Mouse (Mus musculus): ENCODE data around the gene B3gntl1. TPM values are rescaled to one million over a fixed set of nuclear protein-coding genes. Genes with fewer than 3 reads are reported as not detected.

B3gntl1 gene
- total and polyA plus RNA-seq, 2 experiments: 2.4 to 2.7 TPM

DNA sequence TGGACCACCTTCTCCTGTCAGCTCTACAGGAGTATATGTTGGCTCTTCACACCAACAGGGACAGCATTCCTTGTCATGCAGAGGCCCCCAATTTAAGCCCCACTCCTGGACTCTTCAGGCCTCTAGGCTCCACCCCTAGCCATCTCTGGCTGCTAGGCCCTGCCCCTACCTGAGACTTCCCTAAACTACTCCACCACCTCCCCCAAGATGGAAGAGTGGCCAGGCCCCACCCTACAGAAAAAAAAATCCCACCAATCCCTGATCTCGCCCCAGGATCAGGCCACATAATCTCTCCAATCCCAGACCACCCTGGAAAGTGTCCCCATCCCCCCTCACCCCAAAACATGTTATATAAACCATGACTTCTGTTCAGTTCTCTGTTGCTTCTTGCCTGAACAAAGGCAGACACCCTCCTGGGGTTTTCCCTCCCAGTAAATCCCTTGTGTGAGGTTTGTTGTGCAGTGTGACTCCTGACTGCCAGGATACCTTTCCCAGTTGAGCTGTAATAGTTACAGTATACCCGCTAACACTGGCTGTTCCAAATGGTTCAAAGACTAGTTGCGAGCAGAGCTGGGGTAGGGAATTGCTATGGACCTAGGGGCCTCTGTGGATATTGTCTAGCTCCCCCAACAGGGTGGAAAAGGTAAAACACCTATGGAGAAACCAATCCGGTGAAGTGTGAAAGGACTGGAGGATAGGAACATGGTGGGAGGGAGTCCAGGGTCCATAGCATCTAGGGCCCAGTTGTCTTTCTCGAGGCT, 22.5 kb upstream of the B3gntl1 start:
- no peaks in the 10 kb centered on the region for H3K79me2 ChIP-seq (ENCODE audit: control insufficient read depth, insufficient read depth, low read length)
- DNase-seq (ENCODE audit: extremely low read depth, low read depth, low spot score): no peak
- H3K4me1 ChIP-seq (ENCODE audit: control insufficient read depth, insufficient read depth, low read length): no peaks in the 10 kb centered on the region
- H3K27ac ChIP-seq (replicated peaks; ENCODE audit: insufficient read depth, low read depth, low read length): no peak overlapping the region
- 90% methylated on average over 5 of the region's 5 CpGs for WGBS
- no peak overlapping the region for H3K9ac ChIP-seq (ENCODE audit: low read depth, low read length)
- no peaks in the 10 kb centered on the region for H3K27me3 ChIP-seq (ENCODE audit: control insufficient read depth, insufficient read depth, low read length)
- TF ChIP-seq POLR2A (IDR thresholded peaks at IDR 0.05; ENCODE audit: extremely low read depth, insufficient read depth, low read length) (no peak), CTCF (IDR thresholded peaks at IDR 0.05; ENCODE audit: low read depth, low read length) (no peak)
- H3K36me3 ChIP-seq (ENCODE audit: control insufficient read depth, insufficient read depth, low read length): no peaks in the 10 kb centered on the region
- H3K4me3 ChIP-seq (ENCODE audit: insufficient read depth, low read depth, low read length): no peak overlapping the region

DNA sequence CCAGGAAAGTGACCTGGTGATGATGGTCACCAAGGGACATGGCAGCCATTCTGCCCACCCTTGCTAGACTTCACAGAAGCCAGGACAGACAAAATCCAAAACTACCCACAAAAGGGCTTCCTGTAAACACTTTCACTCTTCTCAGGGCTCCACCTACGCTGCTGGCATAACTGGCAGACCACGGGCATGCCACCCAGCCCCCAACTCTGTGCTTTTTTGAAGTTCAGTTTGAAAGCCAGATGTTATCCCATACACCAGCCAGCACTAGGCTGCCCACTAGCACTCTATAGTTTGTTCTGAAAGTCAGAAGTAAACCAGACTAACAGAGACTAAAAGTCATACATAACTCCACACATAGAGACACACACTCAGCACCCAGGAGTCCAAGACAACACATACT, 15.1 kb upstream of the B3gntl1 start:
- Histone ChIP-seq H3K27me3 (ENCODE audit: control insufficient read depth, insufficient read depth, low read length) (no peaks in the 10 kb centered on the region), H3K27ac (replicated peaks; ENCODE audit: insufficient read depth, low read depth, low read length) (no peak overlapping the region), H3K9ac (ENCODE audit: low read depth, low read length) (no peak overlapping the region), H3K79me2 (ENCODE audit: control insufficient read depth, insufficient read depth, low read length) (no peaks in the 10 kb centered on the region), H3K4me1 (ENCODE audit: control insufficient read depth, insufficient read depth, low read length) (peaks cover 4% of the 10 kb centered on the region; the same call in 1 of the 2 replicates), H3K36me3 (ENCODE audit: control insufficient read depth, insufficient read depth, low read length) (no peaks in the 10 kb centered on the region), H3K4me3 (ENCODE audit: insufficient read depth, low read depth, low read length) (no peak overlapping the region)
- 78% methylated on average over 2 of the region's 2 CpGs for whole genome bisulfite sequencing
- DNase-seq (ENCODE audit: extremely low read depth, low read depth, low spot score): no peak
- TF ChIP-seq POLR2A (IDR thresholded peaks at IDR 0.05; ENCODE audit: extremely low read depth, insufficient read depth, low read length) (no peak), CTCF (IDR thresholded peaks at IDR 0.05; ENCODE audit: low read depth, low read length) (no peak)

DNA sequence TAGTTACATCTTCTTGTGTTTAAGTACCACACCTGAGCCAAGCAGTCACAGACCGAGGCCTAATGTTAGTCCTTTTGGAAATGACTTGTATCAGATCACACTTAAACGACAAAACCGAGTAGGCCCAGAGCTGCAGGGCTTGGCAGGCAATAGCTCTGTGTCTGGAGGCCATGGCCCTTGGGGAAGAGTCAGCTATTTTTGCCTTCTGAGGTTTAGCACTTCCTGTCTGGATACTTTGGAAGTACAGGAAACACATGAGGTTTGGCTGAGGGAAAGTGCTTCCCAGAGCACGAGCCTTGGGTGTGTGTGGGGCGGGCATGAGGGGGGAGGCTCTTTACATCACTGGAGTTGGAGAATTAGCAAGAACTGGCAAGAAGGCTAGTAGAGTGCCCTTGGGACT, 13.7 kb upstream of the B3gntl1 start:
- H3K4me1 ChIP-seq (ENCODE audit: control insufficient read depth, insufficient read depth, low read length): peaks cover 4% of the 10 kb centered on the region; the same call in 1 of the 2 replicates
- H3K27ac ChIP-seq (replicated peaks; ENCODE audit: insufficient read depth, low read depth, low read length): peak overlapping the region; percentile 80
- H3K36me3 ChIP-seq (ENCODE audit: control insufficient read depth, insufficient read depth, low read length): no peaks in the 10 kb centered on the region
- no peaks in the 10 kb centered on the region for H3K27me3 ChIP-seq (ENCODE audit: control insufficient read depth, insufficient read depth, low read length)
- H3K9ac ChIP-seq (ENCODE audit: low read depth, low read length): no peak overlapping the region
- TF ChIP-seq CTCF (IDR thresholded peaks at IDR 0.05; ENCODE audit: low read depth, low read length) (no peak), POLR2A (IDR thresholded peaks at IDR 0.05; ENCODE audit: extremely low read depth, insufficient read depth, low read length) (no peak)
- no peaks in the 10 kb centered on the region for H3K79me2 ChIP-seq (ENCODE audit: control insufficient read depth, insufficient read depth, low read length)
- peak; percentile 27 for DNase-seq (ENCODE audit: extremely low read depth, low read depth, low spot score)
- WGBS: 80% methylated on average over 5 of the region's 5 CpGs
- no peak overlapping the region for H3K4me3 ChIP-seq (ENCODE audit: insufficient read depth, low read depth, low read length)

DNA sequence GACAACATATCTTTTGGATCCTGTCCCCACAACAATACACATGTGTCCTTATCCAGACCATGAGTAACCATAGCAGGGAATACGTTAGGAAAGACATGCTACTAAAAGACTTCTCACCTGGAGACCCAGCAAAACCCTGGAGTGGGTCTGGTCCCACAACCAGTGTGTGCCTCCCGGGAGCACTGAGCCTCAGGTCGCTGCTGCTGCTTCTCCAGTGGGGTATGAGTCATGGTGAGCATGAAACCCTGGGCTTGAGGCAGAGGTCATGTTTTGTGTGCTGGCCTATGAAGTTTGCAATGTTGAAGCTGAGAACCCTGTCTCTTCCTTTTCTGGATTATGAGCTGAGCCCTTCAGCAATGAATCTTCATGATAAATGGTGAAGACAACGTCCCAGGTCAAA, 13.1 kb upstream of the B3gntl1 start:
- H3K27ac ChIP-seq (replicated peaks; ENCODE audit: insufficient read depth, low read depth, low read length): peak overlapping the region; percentile 80
- TF ChIP-seq CTCF (IDR thresholded peaks at IDR 0.05; ENCODE audit: low read depth, low read length): no peak
- TF ChIP-seq POLR2A (IDR thresholded peaks at IDR 0.05; ENCODE audit: extremely low read depth, insufficient read depth, low read length): no peak
- no peaks in the 10 kb centered on the region for H3K79me2 ChIP-seq (ENCODE audit: control insufficient read depth, insufficient read depth, low read length)
- 79% methylated on average over 4 of the region's 4 CpGs for WGBS
- H3K27me3 ChIP-seq (ENCODE audit: control insufficient read depth, insufficient read depth, low read length): no peaks in the 10 kb centered on the region
- no peaks in the 10 kb centered on the region for H3K36me3 ChIP-seq (ENCODE audit: control insufficient read depth, insufficient read depth, low read length)
- no peak for DNase-seq (ENCODE audit: extremely low read depth, low read depth, low spot score)
- H3K4me1 ChIP-seq (ENCODE audit: control insufficient read depth, insufficient read depth, low read length): peaks cover 4% of the 10 kb centered on the region; the same call in 1 of the 2 replicates
- H3K9ac ChIP-seq (ENCODE audit: low read depth, low read length): no peak overlapping the region
- no peak overlapping the region for H3K4me3 ChIP-seq (ENCODE audit: insufficient read depth, low read depth, low read length)

DNA sequence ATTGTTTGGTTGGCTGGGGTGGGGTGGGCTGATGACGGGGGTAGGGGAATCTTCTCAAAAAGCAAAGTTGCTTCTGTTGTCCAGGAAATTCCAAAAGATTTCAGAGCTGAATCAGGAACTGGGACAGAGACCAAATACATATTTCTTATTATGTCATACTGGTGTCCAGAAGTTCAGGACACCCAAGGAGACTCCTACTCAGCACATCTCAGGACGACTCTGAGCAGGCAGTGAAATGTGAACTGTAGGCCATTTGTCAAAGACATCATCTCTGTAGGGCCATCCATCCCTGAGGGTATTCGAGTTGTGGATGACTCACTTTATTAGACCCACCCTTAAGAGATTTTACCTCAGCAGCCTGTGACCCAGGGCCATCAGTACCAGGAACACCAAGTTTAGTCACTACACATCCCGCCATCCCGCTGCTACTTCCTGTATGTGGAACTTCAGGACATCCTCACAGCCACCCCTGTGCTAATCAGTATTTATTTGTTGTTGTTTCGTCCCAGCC, 12.6 kb upstream of the B3gntl1 start:
- 63% methylated on average over 6 of the region's 6 CpGs for WGBS
- peak; percentile 23 for DNase-seq (ENCODE audit: extremely low read depth, low read depth, low spot score)
- Histone ChIP-seq H3K27me3 (ENCODE audit: control insufficient read depth, insufficient read depth, low read length) (no peaks in the 10 kb centered on the region), H3K4me1 (ENCODE audit: control insufficient read depth, insufficient read depth, low read length) (peaks cover 4% of the 10 kb centered on the region; the same call in 1 of the 2 replicates), H3K36me3 (ENCODE audit: control insufficient read depth, insufficient read depth, low read length) (no peaks in the 10 kb centered on the region), H3K9ac (ENCODE audit: low read depth, low read length) (no peak overlapping the region), H3K4me3 (ENCODE audit: insufficient read depth, low read depth, low read length) (no peak overlapping the region), H3K27ac (replicated peaks; ENCODE audit: insufficient read depth, low read depth, low read length) (no peak overlapping the region; the same call in 1 of the 2 replicates), H3K79me2 (ENCODE audit: control insufficient read depth, insufficient read depth, low read length) (no peaks in the 10 kb centered on the region)
- TF ChIP-seq CTCF (IDR thresholded peaks at IDR 0.05; ENCODE audit: low read depth, low read length) (no peak), POLR2A (IDR thresholded peaks at IDR 0.05; ENCODE audit: extremely low read depth, insufficient read depth, low read length) (no peak)

DNA sequence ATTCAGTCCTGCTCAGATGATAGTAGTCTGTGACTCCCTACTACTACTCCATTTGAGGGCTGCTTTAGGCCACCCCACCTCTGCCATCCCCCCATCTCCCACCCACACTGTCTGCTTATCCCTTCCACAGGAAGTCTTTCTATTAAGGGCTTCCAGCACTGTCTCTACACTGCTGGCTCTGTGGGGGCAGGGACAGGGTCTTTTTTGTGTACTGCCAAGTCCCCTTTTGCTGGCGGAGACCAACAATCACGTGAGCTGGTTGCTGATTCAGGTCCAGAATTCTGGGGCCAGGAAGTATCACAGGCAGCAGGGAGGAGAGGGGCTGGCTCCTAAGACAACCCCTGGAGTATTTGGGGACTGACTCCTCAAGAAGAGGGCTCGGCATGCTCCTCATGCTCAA, 10.3 kb upstream of the B3gntl1 start:
- no peaks in the 10 kb centered on the region for H3K27me3 ChIP-seq (ENCODE audit: control insufficient read depth, insufficient read depth, low read length)
- H3K4me3 ChIP-seq (ENCODE audit: insufficient read depth, low read depth, low read length): no peak overlapping the region
- H3K79me2 ChIP-seq (ENCODE audit: control insufficient read depth, insufficient read depth, low read length): no peaks in the 10 kb centered on the region
- TF ChIP-seq CTCF (IDR thresholded peaks at IDR 0.05; ENCODE audit: low read depth, low read length): no peak
- 72% methylated on average over 3 of the region's 3 CpGs for WGBS
- no peak for DNase-seq (ENCODE audit: extremely low read depth, low read depth, low spot score)
- H3K36me3 ChIP-seq (ENCODE audit: control insufficient read depth, insufficient read depth, low read length): no peaks in the 10 kb centered on the region
- H3K9ac ChIP-seq (ENCODE audit: low read depth, low read length): no peak overlapping the region
- no peak overlapping the region for H3K27ac ChIP-seq (replicated peaks; ENCODE audit: insufficient read depth, low read depth, low read length)
- peaks cover 4% of the 10 kb centered on the region; the same call in 1 of the 2 replicates for H3K4me1 ChIP-seq (ENCODE audit: control insufficient read depth, insufficient read depth, low read length)
